Comparison of ENCODE assay signal across 29 mouse cellular contexts in genomic region chr16:95617720-95618119, GRCm38 (mm10). TPM values are rescaled to one million over a fixed set of nuclear protein-coding genes. Genes with fewer than 3 reads are reported as not detected.
DNase-seq lines count a peak whose midpoint lies in the region; ATAC-seq and TF ChIP-seq lines count a peak whose summit lies in the region.
"Had no signal": no experiment of that assay in that cellular context is flagged by ENCODE, and none has a peak within 500 bp of the region (broad histone marks: within the 10 kb centered on the region; RNA-seq: fewer than 3 reads in every experiment).

No protein-coding gene starts in this region.

- no peaks in the 10 kb centered on the region for H3K36me3 ChIP-seq in heart, embryonic 13.5 days
- no peaks in the 10 kb centered on the region for H3K36me3 ChIP-seq in heart, adult 2 months (ENCODE audit: control insufficient read depth, insufficient read depth, low read length)
- H3K36me3 ChIP-seq in lung, embryonic 14.5 days (ENCODE audit: insufficient read depth) = no peaks in the 10 kb centered on the region
- no peaks in the 10 kb centered on the region for H3K36me3 ChIP-seq in lung, postnatal 0 days (ENCODE audit: insufficient read depth, low read length)
- no peaks in the 10 kb centered on the region for H3K36me3 ChIP-seq in limb, embryonic 14.5 days (ENCODE audit: control insufficient read depth, insufficient read depth, low read length)
- H3K36me3 ChIP-seq: heart, embryonic 10.5 days; hindbrain, embryonic 12.5 days; kidney, embryonic 15.5 days; liver, embryonic 12.5 days; midbrain, embryonic 10.5 days; neural tube, embryonic 12.5 days had no signal

- intact Hi-C loops in heart, adult 2 months (cut with DNase I) = no loop called here

- H3K27me3 ChIP-seq in heart, embryonic 13.5 days (replicated peaks) = peaks cover 9% of the 10 kb centered on the region; the same call in 1 of the 2 replicates
- H3K27me3 ChIP-seq in heart, adult 2 months (ENCODE audit: control insufficient read depth, insufficient read depth, low read length) = no peaks in the 10 kb centered on the region
- H3K27me3 ChIP-seq in lung, embryonic 14.5 days (ENCODE audit: insufficient read depth, low read length) = no peaks in the 10 kb centered on the region
- no peaks in the 10 kb centered on the region for H3K27me3 ChIP-seq in lung, postnatal 0 days (replicated peaks; ENCODE audit: insufficient read depth, low read length)
- no peaks in the 10 kb centered on the region for H3K27me3 ChIP-seq in limb, embryonic 14.5 days (ENCODE audit: control insufficient read depth, insufficient read depth, low read length)
- H3K27me3 ChIP-seq: hindbrain, embryonic 12.5 days; liver, embryonic 12.5 days; neural tube, embryonic 12.5 days had no signal

- 0 out of 2 replicates have a peak, but pooled peaks cover 2% of the 10 kb centered on the region for H3K9me3 ChIP-seq in heart, embryonic 13.5 days
- no peaks in the 10 kb centered on the region for H3K9me3 ChIP-seq in lung, embryonic 14.5 days (ENCODE audit: low read depth, low read length)
- no peaks in the 10 kb centered on the region for H3K9me3 ChIP-seq in lung, postnatal 0 days (ENCODE audit: low read length)
- no peaks in the 10 kb centered on the region for H3K9me3 ChIP-seq in limb, embryonic 14.5 days (ENCODE audit: control insufficient read depth, low read length)
- H3K9me3 ChIP-seq: heart, embryonic 10.5 days; hindbrain, embryonic 12.5 days; kidney, embryonic 15.5 days; liver, embryonic 12.5 days; midbrain, embryonic 10.5 days; neural tube, embryonic 12.5 days had no signal

- no peak for DNase-seq in heart, adult 2 months
- DNase-seq in lung, embryonic 14.5 days = no peak
- DNase-seq in lung, postnatal 0 days (ENCODE audit: low spot score) = no peak
- no peak for DNase-seq in limb, embryonic 14.5 days (ENCODE audit: low spot score)
- DNase-seq in gastrocnemius, adult 8-10 months (ENCODE audit: low spot score in 2 of 2) = no peak
- DNase-seq in left cerebral cortex, adult 9 months (ENCODE audit: low spot score in 2 of 2) = no peak
- DNase-seq: adrenal gland, adult 8-10 months; gastrocnemius, postnatal 10 days; heart, postnatal 36 days; kidney, postnatal 36 days; lung, adult 2 months; right cerebral cortex, adult 18-20 months; right cerebral cortex, postnatal 4 days; thymus, adult 2 months; thymus, postnatal 36 days had no signal

- no peak overlapping the region for H3K27ac ChIP-seq in heart, embryonic 13.5 days (replicated peaks)
- H3K27ac ChIP-seq in heart, adult 2 months = no peak overlapping the region
- H3K27ac ChIP-seq in lung, embryonic 14.5 days (ENCODE audit: low read depth) = no peak overlapping the region
- no peak overlapping the region for H3K27ac ChIP-seq in lung, postnatal 0 days (ENCODE audit: low read length)
- peak overlapping the region; percentile 55; the same call in 1 of the 2 replicates for H3K27ac ChIP-seq in limb, embryonic 14.5 days (replicated peaks; ENCODE audit: low read depth, low read length)
- H3K27ac ChIP-seq: heart, embryonic 10.5 days; hindbrain, embryonic 12.5 days; kidney, embryonic 15.5 days; layer of hippocampus, adult 2 months; left cerebral cortex, adult 2 months; liver, embryonic 12.5 days; midbrain, embryonic 10.5 days; neural tube, embryonic 12.5 days had no signal

- TF ChIP-seq EP300 in heart, adult 2 months (IDR thresholded peaks at IDR 0.05; ENCODE audit: insufficient read depth, low read depth, low read length) = no peak
- TF ChIP-seq EP300 in lung, postnatal 0 days (IDR thresholded peaks at IDR 0.05) = no peak

- ATAC-seq in heart, embryonic 13.5 days (ENCODE audit: extremely low read depth, insufficient number of reproducible peaks, low FRiP score, low TSS enrichment) = no peak
- no peak for ATAC-seq in lung, embryonic 14.5 days (ENCODE audit: insufficient read depth)
- no peak for ATAC-seq in lung, postnatal 0 days
- no peak for ATAC-seq in limb, embryonic 14.5 days (ENCODE audit: low FRiP score, low read depth)
- ATAC-seq: forebrain, embryonic 16.5 days; intestine, embryonic 16.5 days; liver, embryonic 12.5 days; midbrain, embryonic 16.5 days had no signal

- TF ChIP-seq CTCF in heart, adult 2 months (IDR thresholded peaks at IDR 0.05) = no peak
- no peak for TF ChIP-seq CTCF in lung, embryonic 14.5 days (IDR thresholded peaks at IDR 0.05; ENCODE audit: low read depth)
- no peak for TF ChIP-seq CTCF in lung, postnatal 0 days (IDR thresholded peaks at IDR 0.05)

- no peak overlapping the region for H3K9ac ChIP-seq in heart, embryonic 13.5 days
- no peak overlapping the region for H3K9ac ChIP-seq in heart, adult 2 months (ENCODE audit: low read depth, low read length)
- no peak overlapping the region for H3K9ac ChIP-seq in lung, embryonic 14.5 days
- no peak overlapping the region for H3K9ac ChIP-seq in lung, postnatal 0 days (replicated peaks; ENCODE audit: low read depth)
- no peak overlapping the region for H3K9ac ChIP-seq in limb, embryonic 14.5 days (ENCODE audit: low read depth, low read length, severe bottlenecking)
- H3K9ac ChIP-seq: hindbrain, embryonic 12.5 days; kidney, embryonic 15.5 days; liver, embryonic 12.5 days; neural tube, embryonic 12.5 days had no signal

- no peaks in the 10 kb centered on the region for H3K79me2 ChIP-seq in heart, adult 2 months (replicated peaks; ENCODE audit: control insufficient read depth, insufficient read depth, low read length)

- no peaks in the 10 kb centered on the region; the same call in 1 of the 2 replicates for H3K4me1 ChIP-seq in heart, embryonic 13.5 days
- H3K4me1 ChIP-seq in heart, adult 2 months (ENCODE audit: control insufficient read depth, insufficient read depth, low read length) = no peaks in the 10 kb centered on the region
- no peaks in the 10 kb centered on the region for H3K4me1 ChIP-seq in lung, embryonic 14.5 days (ENCODE audit: insufficient read depth)
- H3K4me1 ChIP-seq in lung, postnatal 0 days (ENCODE audit: insufficient read depth, low read depth, low read length) = no peaks in the 10 kb centered on the region; the same call in 1 of the 2 replicates
- peaks cover 26% of the 10 kb centered on the region for H3K4me1 ChIP-seq in limb, embryonic 14.5 days (ENCODE audit: control insufficient read depth, insufficient read depth, low read length)
- H3K4me1 ChIP-seq: liver, embryonic 12.5 days; midbrain, embryonic 10.5 days; neural tube, embryonic 12.5 days had no signal

- TF ChIP-seq POLR2A in heart, adult 2 months (IDR thresholded peaks at IDR 0.05; ENCODE audit: insufficient read depth, low read depth, low read length) = no peak
- TF ChIP-seq POLR2A in limb, embryonic 14.5 days (IDR thresholded peaks at IDR 0.05; ENCODE audit: borderline replicate concordance, extremely low read depth, insufficient read depth, insufficient read length) = no peak

- no peak overlapping the region for H3K4me3 ChIP-seq in heart, embryonic 13.5 days
- no peak overlapping the region for H3K4me3 ChIP-seq in heart, adult 2 months
- no peak overlapping the region for H3K4me3 ChIP-seq in lung, embryonic 14.5 days (ENCODE audit: low read depth, low read length)
- H3K4me3 ChIP-seq in lung, postnatal 0 days (ENCODE audit: low read depth, low read length) = no peak overlapping the region
- no peak overlapping the region for H3K4me3 ChIP-seq in limb, embryonic 14.5 days (replicated peaks; ENCODE audit: low read length)
- H3K4me3 ChIP-seq: erythroblast, embryonic 14.5 days; heart, embryonic 10.5 days; hindbrain, embryonic 12.5 days; kidney, embryonic 15.5 days; layer of hippocampus, adult 2 months; left cerebral cortex, adult 2 months; liver, embryonic 12.5 days; midbrain, embryonic 10.5 days; myocyte; neural tube, embryonic 12.5 days had no signal

- H3K4me2 ChIP-seq in heart, embryonic 13.5 days = peak overlapping the region; percentile 25; the same call in 1 of the 2 replicates
- peak overlapping the region; percentile 21; the same call in 1 of the 2 replicates for H3K4me2 ChIP-seq in lung, embryonic 14.5 days
- no peak overlapping the region; the same call in 1 of the 2 replicates for H3K4me2 ChIP-seq in lung, postnatal 0 days (replicated peaks; ENCODE audit: low read depth, low read length)
- H3K4me2 ChIP-seq in limb, embryonic 14.5 days (replicated peaks; ENCODE audit: low read depth, low read length, severe bottlenecking) = 0 out of 2 replicates have a peak overlapping the region, but pooled peaks have one; percentile 19
- H3K4me2 ChIP-seq: hindbrain, embryonic 12.5 days; kidney, embryonic 15.5 days; liver, embryonic 12.5 days; neural tube, embryonic 12.5 days had no signal

- 35% methylated on average over 6 of the region's 6 CpGs for WGBS in heart, embryonic 13.5 days
- WGBS in heart, adult 2 months = 44% methylated on average over 6 of the region's 6 CpGs
- 40% methylated on average over 6 of the region's 6 CpGs for WGBS in lung, embryonic 14.5 days
- WGBS in lung, postnatal 0 days = 39% methylated on average over 6 of the region's 6 CpGs
- WGBS in limb, embryonic 14.5 days = 34% methylated on average over 6 of the region's 6 CpGs

RNA-seq across cellular contexts. Expression of gene Erg, which starts 31.3 kb away (rescaled TPM):
- 7.2 and 7.6 TPM in 2 replicates for polyA plus RNA-seq in heart, embryonic 13.5 days (2015; fragmentation: Nextera tagmentation; extraction: Ambion mirVana)
- total RNA-seq in heart, adult 2 months (2021) = 10 to 100 TPM; 22.1 to 26.6 TPM
- polyA plus RNA-seq in heart, adult 2 months (2012; rRNA removed) = 19.8 and 25.5 TPM in 2 replicates
- polyA plus RNA-seq in lung, embryonic 14.5 days (2014; fragmentation: Nextera tagmentation; extraction: Ambion mirVana) = 8.6 and 9.1 TPM in 2 replicates
- polyA plus RNA-seq in lung, postnatal 0 days (2015; fragmentation: Nextera tagmentation; extraction: Ambion mirVana) = 13.2 and 14.5 TPM in 2 replicates
- polyA plus RNA-seq in limb, embryonic 14.5 days (2012; rRNA removed) = 40.6 and 52.5 TPM in 2 replicates
- 18.9 and 21.6 TPM in 2 replicates for polyA plus RNA-seq in limb, embryonic 14.5 days (2014; fragmentation: Nextera tagmentation; extraction: Ambion mirVana)
- 1 to 10 TPM; 5.7 to 9.8 (median 8.2) TPM for total RNA-seq in gastrocnemius, adult 8-10 months (2022)
- polyA plus RNA-seq: erythroblast, embryonic 14.5 days had no signal
